Mouse (Mus musculus) stomach, postnatal 0 days (tissue): ENCODE data around the gene Wipf2.

Experiments used
- CTCF ChIP-seq: IDR thresholded peaks from 2 replicates; pipeline ENCODE4 v1.5.1; 2016; ENCODE audit warnings: antibody characterized with exemption, low read depth, mild to moderate bottlenecking, moderate library complexity
- EP300 ChIP-seq: optimal IDR thresholded peaks from 2 replicates; pipeline ENCODE3; 2016; ENCODE audit warnings: antibody characterized with exemption

- TF ChIP-seq CTCF = no peak
- no peak for TF ChIP-seq EP300
Observed at GRCm38 (mm10) chr11:98911498-98911897, 48.1 kb downstream of the Wipf2 start.
